Mouse (Mus musculus) brain, embryonic 14.5 days (tissue): ENCODE measurements around the gene Gm20503.

Experiments used
- CTCF ChIP-seq: fragments of 200-500 bp; IDR thresholded peaks from 2 replicates; pipeline ENCODE4 v1.5.1; 2012; ENCODE audit warnings: inconsistent platforms, mild to moderate bottlenecking, moderate library complexity, borderline replicate concordance; ENCODE audit not compliant: insufficient read depth, insufficient read length; ENCODE audit errors: extremely low read depth
- POLR2A ChIP-seq: fragments of 200-500 bp; IDR thresholded peaks from 2 replicates; pipeline ENCODE4 v1.6.1; 2012; ENCODE audit warnings: mild to moderate bottlenecking, inconsistent platforms, borderline replicate concordance; ENCODE audit not compliant: poor library complexity, insufficient read depth, insufficient read length, severe bottlenecking; ENCODE audit errors: extremely low read depth

- TF ChIP-seq POLR2A (no peak), CTCF (peak; percentile 82)
These were observed 33.6 kb downstream of the Gm20503 start for GRCm38 (mm10) chr4:59036490-59037127.
